Mouse (Mus musculus) cerebellum, adult 2 months (tissue): ENCODE measurements around the gene Erbb3.

Source experiments
- CTCF ChIP-seq: fragments of 200-500 bp; IDR thresholded peaks from 2 replicates; pipeline ENCODE4 v1.5.1; 2011; ENCODE audit warnings: low read depth, mild to moderate bottlenecking, control low read depth, low read length, moderate library complexity, borderline replicate concordance; ENCODE audit not compliant: insufficient read depth
- POLR2A ChIP-seq: fragments of 200-500 bp; IDR thresholded peaks from 2 replicates; pipeline ENCODE4 v1.6.1; 2011; ENCODE audit warnings: low read length, control low read depth, borderline replicate concordance; ENCODE audit not compliant: insufficient read depth

DNA sequence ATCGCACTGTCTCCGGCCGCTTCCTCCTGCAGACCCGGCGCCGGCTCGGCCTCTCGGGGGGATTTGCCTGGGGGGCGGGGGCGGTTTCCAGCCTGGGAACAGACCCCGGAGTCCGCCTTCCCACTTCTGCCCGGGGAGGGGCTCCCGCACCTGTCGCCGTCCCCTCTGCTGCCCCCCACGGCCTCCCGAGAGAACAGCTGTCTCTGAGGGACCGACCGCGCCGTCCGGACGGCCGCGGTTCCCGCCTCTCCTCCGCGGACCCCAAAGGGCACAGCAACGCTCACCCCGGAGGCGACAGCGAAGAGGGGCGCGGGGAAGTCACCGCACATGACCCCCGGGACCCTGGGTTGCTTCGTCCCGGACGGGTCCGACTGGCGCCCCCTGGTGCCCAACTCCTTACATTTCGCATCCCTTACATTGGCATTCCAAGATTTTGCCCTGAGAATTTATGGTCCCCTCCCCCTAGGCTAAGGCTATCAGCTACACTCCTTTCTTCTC is 790 bp upstream of the Erbb3 start:
- TF ChIP-seq CTCF (peak; percentile 79; the same call in 1 of the 2 replicates), POLR2A (no peak)
